Mouse (Mus musculus) liver, postnatal 0 days (tissue): Measurements from ENCODE around the gene Ptpn12. TPM values are rescaled to one million over a fixed set of nuclear protein-coding genes. Genes with fewer than 3 reads are reported as not detected.

Source experiments
- ATAC-seq: fragments of 200-750 bp; cut with Nextera tagmentation; 2 replicates; pipeline ENCODE4 v1.8.0; 2017; ENCODE audit warnings: mild to moderate bottlenecking, moderate library complexity
- DNase-seq: peaks from one replicate; pipeline ENCODE4 v3.0.0-alpha.2; 2016
- H3K27ac ChIP-seq: fragments of 300-500 bp; sonication (generic); 2 replicates; pipeline ENCODE4 v1.5.1; 2014; ENCODE audit warnings: antibody characterized with exemption, moderate library complexity, mild to moderate bottlenecking, low read depth
- H3K27me3 ChIP-seq: fragments of 300-500 bp; sonication (generic); 2 replicates; pipeline ENCODE4 v1.6.1; 2014; ENCODE audit warnings: low read length, control low read depth, mixed read lengths; ENCODE audit not compliant: insufficient read depth
- H3K36me3 ChIP-seq: fragments of 300-500 bp; sonication (generic); replicated peaks from 2 replicates; pipeline ENCODE4 v1.6.1; 2014; ENCODE audit warnings: mild to moderate bottlenecking, control low read depth, low read length, moderate library complexity, mixed read lengths; ENCODE audit not compliant: insufficient read depth
- H3K4me1 ChIP-seq: fragments of 300-500 bp; sonication (generic); 2 replicates; pipeline ENCODE4 v1.6.1; 2014; ENCODE audit warnings: antibody characterized with exemption, mild to moderate bottlenecking, control low read depth; ENCODE audit not compliant: insufficient read depth
- H3K4me2 ChIP-seq: fragments of 300-500 bp; sonication (generic); 2 replicates; pipeline ENCODE4 v1.6.1; 2014; ENCODE audit warnings: low read depth, mild to moderate bottlenecking, low read length, moderate library complexity, mixed read lengths
- H3K4me3 ChIP-seq: fragments of 300-500 bp; sonication (generic); 2 replicates; pipeline ENCODE4 v1.5.1; 2014; ENCODE audit warnings: low read depth, low read length
- H3K9ac ChIP-seq: fragments of 300-500 bp; sonication (generic); replicated peaks from 2 replicates; pipeline ENCODE4 v1.6.1; 2014; ENCODE audit warnings: mild to moderate bottlenecking, moderate library complexity
- H3K9me3 ChIP-seq: fragments of 300-500 bp; sonication (generic); 2 replicates; pipeline ENCODE4 v1.6.1; 2016; ENCODE audit warnings: mild to moderate bottlenecking, control low read depth, low read length, mixed read lengths
- CTCF ChIP-seq: sonication (generic); IDR thresholded peaks from 2 replicates; pipeline ENCODE4 v1.5.1; 2016; ENCODE audit warnings: antibody characterized with exemption, low read depth
- EP300 ChIP-seq: IDR thresholded peaks from 2 replicates; pipeline ENCODE4 v1.6.1; 2016; ENCODE audit warnings: antibody characterized with exemption, low read depth, mild to moderate bottlenecking
- WGBS: fragments of 180-500 bp; shearing (Covaris S2); extraction: QIAGEN DNeasy Blood & Tissue Kit; methylation state at CpG from one replicate; pipeline ENCODE4 v1.1.7; 2014; ENCODE audit not compliant: insufficient replicate concordance; 5-methylcytosine and 5-hydroxymethylcytosine counted together
- polyA plus RNA-seq: library from polyadenylated mRNA; unstranded; fragments of >200 nt; fragmentation: Nextera tagmentation; extraction: Ambion mirVana; gene quantifications from 2 replicates; pipeline ENCODE4 v1.2.1, GENCODE M21; 2015

The Ptpn12 gene
- polyA plus RNA-seq, 1 experiment from 2014 or later, result 11.3 TPM

- WGBS, result 83% methylated on average over 3 of the region's 3 CpGs
- no peak for ATAC-seq
Measured at GRCm38 (mm10) chr5:21032626-21033025, 23.1 kb downstream of the Ptpn12 start.

GRCm38 (mm10) chr5:21030226-21030625 is 25.5 kb downstream of the Ptpn12 start:
- no peak for ATAC-seq
- H3K4me1 ChIP-seq, result peaks cover 6% of the 10 kb centered on the region
- H3K9me3 ChIP-seq, result no peaks in the 10 kb centered on the region
- peaks cover 4% of the 10 kb centered on the region; the same call in 1 of the 2 replicates for H3K36me3 ChIP-seq
- no peak overlapping the region for H3K4me3 ChIP-seq
- TF ChIP-seq EP300, result 0 out of 2 replicates have a peak, but pooled peaks have one; percentile 17
- no peak for TF ChIP-seq CTCF
- H3K27me3 ChIP-seq, result no peaks in the 10 kb centered on the region
- H3K9ac ChIP-seq, result no peak overlapping the region
- H3K27ac ChIP-seq, result peak overlapping the region; percentile 42
- DNase-seq, result no peak
- H3K4me2 ChIP-seq, result peak overlapping the region; percentile 45

More at GRCm38 (mm10) chr5:21032626-21033025, 23.1 kb downstream of the Ptpn12 start:
- Histone ChIP-seq H3K4me3 (no peak overlapping the region), H3K27ac (no peak overlapping the region), H3K36me3 (peaks cover 4% of the 10 kb centered on the region; the same call in 1 of the 2 replicates), H3K9me3 (no peaks in the 10 kb centered on the region), H3K4me1 (peaks cover 9% of the 10 kb centered on the region), H3K27me3 (no peaks in the 10 kb centered on the region), H3K9ac (no peak overlapping the region), H3K4me2 (no peak overlapping the region)
- DNase-seq, result no peak
- TF ChIP-seq CTCF (no peak), EP300 (no peak)

- Histone ChIP-seq H3K27ac (no peak overlapping the region), H3K4me3 (no peak overlapping the region), H3K9ac (no peak overlapping the region), H3K9me3 (no peaks in the 10 kb centered on the region), H3K4me1 (no peaks in the 10 kb centered on the region), H3K4me2 (no peak overlapping the region), H3K27me3 (no peaks in the 10 kb centered on the region), H3K36me3 (peaks cover 50% of the 10 kb centered on the region)
- no peak; the same call in 1 of the 2 replicates for ATAC-seq
- TF ChIP-seq CTCF (peak; percentile 46), EP300 (no peak)
- no peak for DNase-seq
- 45% methylated on average over 5 of the region's 5 CpGs for WGBS
Measured at GRCm38 (mm10) chr5:21017075-21017474, 38.6 kb downstream of the Ptpn12 start.

- H3K9me3 ChIP-seq, result no peaks in the 10 kb centered on the region
- H3K27ac ChIP-seq, result no peak overlapping the region
- no peak for DNase-seq
- no peaks in the 10 kb centered on the region for H3K4me1 ChIP-seq
- H3K4me2 ChIP-seq, result no peak overlapping the region
- no peak overlapping the region for H3K4me3 ChIP-seq
- H3K9ac ChIP-seq, result no peak overlapping the region
- peaks cover 48% of the 10 kb centered on the region for H3K36me3 ChIP-seq
- no peak for ATAC-seq
- no peaks in the 10 kb centered on the region for H3K27me3 ChIP-seq
- TF ChIP-seq EP300 (no peak), CTCF (no peak)
Measured at GRCm38 (mm10) chr5:21010908-21011307, 44.8 kb downstream of the Ptpn12 start.

- TF ChIP-seq EP300, result peak; percentile 74
- 0 out of 2 replicates have a peak, but pooled peaks have one; percentile 7 for TF ChIP-seq CTCF
- 41% methylated on average over 6 of the region's 6 CpGs for WGBS
- Histone ChIP-seq H3K4me1 (no peaks in the 10 kb centered on the region), H3K9me3 (no peaks in the 10 kb centered on the region), H3K27me3 (no peaks in the 10 kb centered on the region), H3K9ac (no peak overlapping the region), H3K36me3 (peaks cover 46% of the 10 kb centered on the region), H3K27ac (no peak overlapping the region), H3K4me3 (no peak overlapping the region), H3K4me2 (no peak overlapping the region)
- DNase-seq (no peak), ATAC-seq (peak; percentile 86)
Measured at GRCm38 (mm10) chr5:21002723-21003122, 53.0 kb downstream of the Ptpn12 start.

GRCm38 (mm10) chr5:21001622-21002315 is 53.9 kb downstream of the Ptpn12 start:
- no peak for DNase-seq
- H3K4me2 ChIP-seq, result peak overlapping the region; percentile 32; the same call in 1 of the 2 replicates
- H3K4me1 ChIP-seq, result no peaks in the 10 kb centered on the region
- peaks cover 54% of the 10 kb centered on the region for H3K36me3 ChIP-seq
- TF ChIP-seq CTCF, result no peak
- TF ChIP-seq EP300, result no peak
- H3K9me3 ChIP-seq, result no peaks in the 10 kb centered on the region
- ATAC-seq, result 0 out of 2 replicates have a peak, but pooled peaks have one; percentile 17
- H3K9ac ChIP-seq, result no peak overlapping the region
- WGBS, result 77% methylated on average over 9 of the region's 10 CpGs
- no peaks in the 10 kb centered on the region for H3K27me3 ChIP-seq
- H3K27ac ChIP-seq, result peak overlapping the region; percentile 34; the same call in 1 of the 2 replicates
- H3K4me3 ChIP-seq, result no peak overlapping the region
